Mouse (Mus musculus) stomach, embryonic 15.5 days (tissue): Measurements from ENCODE around the gene Hecw2. TPM values are rescaled to one million over a fixed set of nuclear protein-coding genes. Genes with fewer than 3 reads are reported as not detected.
A peak's percentile ranks its signal among the peaks of the same experiment; 100 is the strongest.

Experiments
- ATAC-seq: fragments of 200-750 bp; cut with Nextera tagmentation; 2 replicates; pipeline ENCODE4 v1.8.0; 2017; ENCODE audit warnings: low read depth, moderate number of reproducible peaks, moderate TSS enrichment; ENCODE audit not compliant: insufficient read depth, low FRiP score
- H3K27ac ChIP-seq: fragments of 300-500 bp; sonication (generic); 2 replicates; pipeline ENCODE4 v1.5.1; 2015; ENCODE audit warnings: mild to moderate bottlenecking, inconsistent platforms
- H3K27me3 ChIP-seq: fragments of 300-500 bp; sonication (generic); replicated peaks from 2 replicates; pipeline ENCODE4 v1.6.1; 2015; ENCODE audit warnings: inconsistent platforms
- H3K36me3 ChIP-seq: fragments of 300-500 bp; sonication (generic); 2 replicates; pipeline ENCODE4 v1.6.1; 2015; ENCODE audit warnings: inconsistent platforms
- H3K4me1 ChIP-seq: fragments of 300-500 bp; sonication (generic); 2 replicates; pipeline ENCODE4 v1.6.1; 2015; ENCODE audit warnings: inconsistent platforms
- H3K4me2 ChIP-seq: fragments of 300-500 bp; sonication (generic); 2 replicates; pipeline ENCODE4 v1.6.1; 2015; ENCODE audit warnings: mild to moderate bottlenecking, inconsistent platforms
- H3K4me3 ChIP-seq: fragments of 300-500 bp; sonication (generic); replicated peaks from 2 replicates; pipeline ENCODE4 v1.5.1; 2015; ENCODE audit warnings: inconsistent platforms
- H3K9ac ChIP-seq: fragments of 300-500 bp; sonication (generic); 2 replicates; pipeline ENCODE4 v1.6.1; 2015; ENCODE audit warnings: inconsistent platforms
- H3K9me3 ChIP-seq: fragments of 300-500 bp; sonication (generic); 2 replicates; pipeline ENCODE4 v1.6.1; 2016; ENCODE audit warnings: inconsistent platforms
- WGBS: fragments of 180-500 bp; shearing (Covaris S2); methylation state at CpG from one replicate; pipeline ENCODE4 v1.1.7; 2015; 5-methylcytosine and 5-hydroxymethylcytosine counted together
- polyA plus RNA-seq: library from polyadenylated mRNA; unstranded; fragments of >200 nt; fragmentation: Nextera tagmentation; extraction: Ambion mirVana; gene quantifications from 2 replicates; pipeline ENCODE4 v1.2.1, GENCODE M21; 2015

The Hecw2 gene
- polyA plus RNA-seq, 1 experiment from 2014 or later: 2.0 TPM

GRCm38 (mm10) chr1:54015739-54016138 lies 179.2 kb downstream of the Hecw2 start:
- Histone ChIP-seq H3K27me3 (no peaks in the 10 kb centered on the region), H3K9me3 (no peaks in the 10 kb centered on the region), H3K4me3 (no peak overlapping the region), H3K9ac (no peak overlapping the region), H3K4me2 (no peak overlapping the region), H3K36me3 (no peaks in the 10 kb centered on the region), H3K4me1 (no peaks in the 10 kb centered on the region), H3K27ac (no peak overlapping the region)
- WGBS: 63% methylated on average over 4 of the region's 4 CpGs
- ATAC-seq: no peak

- Histone ChIP-seq H3K27me3 (no peaks in the 10 kb centered on the region), H3K4me2 (no peak overlapping the region), H3K27ac (no peak overlapping the region), H3K36me3 (no peaks in the 10 kb centered on the region), H3K9ac (no peak overlapping the region), H3K4me1 (no peaks in the 10 kb centered on the region), H3K9me3 (no peaks in the 10 kb centered on the region), H3K4me3 (no peak overlapping the region)
- 67% methylated on average over 3 of the region's 3 CpGs for WGBS
- no peak for ATAC-seq
These were observed 182.6 kb downstream of the Hecw2 start for GRCm38 (mm10) chr1:54012414-54012813.

GRCm38 (mm10) chr1:54009418-54010064 lies 185.4 kb downstream of the Hecw2 start:
- Histone ChIP-seq H3K27ac (no peak overlapping the region), H3K27me3 (no peaks in the 10 kb centered on the region), H3K4me3 (no peak overlapping the region), H3K9me3 (no peaks in the 10 kb centered on the region), H3K36me3 (no peaks in the 10 kb centered on the region), H3K4me2 (no peak overlapping the region), H3K9ac (no peak overlapping the region), H3K4me1 (no peaks in the 10 kb centered on the region)
- WGBS: 81% methylated on average over 6 of the region's 6 CpGs
- no peak for ATAC-seq

GRCm38 (mm10) chr1:54005860-54006386 lies 189.0 kb downstream of the Hecw2 start:
- Histone ChIP-seq H3K4me2 (no peak overlapping the region), H3K9me3 (no peaks in the 10 kb centered on the region), H3K27ac (no peak overlapping the region), H3K27me3 (no peaks in the 10 kb centered on the region), H3K9ac (no peak overlapping the region), H3K4me3 (no peak overlapping the region), H3K36me3 (no peaks in the 10 kb centered on the region), H3K4me1 (no peaks in the 10 kb centered on the region)
- WGBS: 33% methylated on average over 5 of the region's 5 CpGs
- no peak for ATAC-seq

GRCm38 (mm10) chr1:54003288-54003687 lies 191.7 kb downstream of the Hecw2 start:
- H3K27ac ChIP-seq: no peak overlapping the region
- H3K9ac ChIP-seq: no peak overlapping the region
- no peak overlapping the region for H3K4me3 ChIP-seq
- H3K9me3 ChIP-seq: no peaks in the 10 kb centered on the region
- no peak for ATAC-seq
- 72% methylated on average over 3 of the region's 3 CpGs for WGBS
- no peaks in the 10 kb centered on the region for H3K36me3 ChIP-seq
- no peak overlapping the region for H3K4me2 ChIP-seq
- H3K4me1 ChIP-seq: no peaks in the 10 kb centered on the region
- H3K27me3 ChIP-seq: no peaks in the 10 kb centered on the region

- Histone ChIP-seq H3K4me3 (no peak overlapping the region), H3K9ac (no peak overlapping the region), H3K4me2 (no peak overlapping the region), H3K9me3 (no peaks in the 10 kb centered on the region), H3K4me1 (no peaks in the 10 kb centered on the region), H3K27me3 (no peaks in the 10 kb centered on the region), H3K36me3 (no peaks in the 10 kb centered on the region), H3K27ac (no peak overlapping the region)
- ATAC-seq: no peak
- 86% methylated on average over 2 of the region's 2 CpGs for WGBS
These were observed 192.9 kb downstream of the Hecw2 start for GRCm38 (mm10) chr1:54002077-54002476.

GRCm38 (mm10) chr1:53997239-53997638 lies 197.7 kb downstream of the Hecw2 start:
- Histone ChIP-seq H3K36me3 (no peaks in the 10 kb centered on the region), H3K9me3 (no peaks in the 10 kb centered on the region), H3K4me1 (no peaks in the 10 kb centered on the region), H3K4me3 (no peak overlapping the region), H3K4me2 (no peak overlapping the region), H3K9ac (no peak overlapping the region), H3K27me3 (no peaks in the 10 kb centered on the region), H3K27ac (no peak overlapping the region)
- ATAC-seq: no peak
- WGBS: 86% methylated on average over 1 of the region's 1 CpGs

- 52% methylated on average over 8 of the region's 8 CpGs for WGBS
- H3K27ac ChIP-seq: no peak overlapping the region
These were observed 208.6 kb downstream of the Hecw2 start for GRCm38 (mm10) chr1:53986185-53986892.

GRCm38 (mm10) chr1:53978514-53978831 lies 216.5 kb downstream of the Hecw2 start:
- no peak overlapping the region for H3K4me3 ChIP-seq
- no peaks in the 10 kb centered on the region for H3K36me3 ChIP-seq
- no peak overlapping the region for H3K27ac ChIP-seq
- ATAC-seq: peak; percentile 21; the same call in 1 of the 2 replicates
- no peaks in the 10 kb centered on the region for H3K9me3 ChIP-seq
- H3K4me1 ChIP-seq: no peaks in the 10 kb centered on the region
- H3K27me3 ChIP-seq: no peaks in the 10 kb centered on the region
- no peak overlapping the region for H3K4me2 ChIP-seq
- H3K9ac ChIP-seq: no peak overlapping the region
- WGBS: 82% methylated on average over 2 of the region's 2 CpGs

More at GRCm38 (mm10) chr1:53986185-53986892, 208.6 kb downstream of the Hecw2 start:
- H3K27me3 ChIP-seq: no peaks in the 10 kb centered on the region
- H3K4me3 ChIP-seq: no peak overlapping the region
- no peak overlapping the region for H3K9ac ChIP-seq
- H3K9me3 ChIP-seq: no peaks in the 10 kb centered on the region
- ATAC-seq: no peak
- no peaks in the 10 kb centered on the region for H3K4me1 ChIP-seq
- no peaks in the 10 kb centered on the region for H3K36me3 ChIP-seq
- H3K4me2 ChIP-seq: no peak overlapping the region

GRCm38 (mm10) chr1:53977806-53978513 lies 217.0 kb downstream of the Hecw2 start:
- no peaks in the 10 kb centered on the region for H3K4me1 ChIP-seq
- no peaks in the 10 kb centered on the region for H3K9me3 ChIP-seq
- ATAC-seq: peak; percentile 35; the same call in 1 of the 2 replicates
- H3K27ac ChIP-seq: peak overlapping the region; percentile 68; the same call in 1 of the 2 replicates
- no peak overlapping the region for H3K9ac ChIP-seq
- H3K36me3 ChIP-seq: no peaks in the 10 kb centered on the region
- no peaks in the 10 kb centered on the region for H3K27me3 ChIP-seq
- no peak overlapping the region for H3K4me2 ChIP-seq
- 51% methylated on average over 8 of the region's 8 CpGs for WGBS
- no peak overlapping the region for H3K4me3 ChIP-seq

GRCm38 (mm10) chr1:53976721-53977120 lies 218.2 kb downstream of the Hecw2 start:
- Histone ChIP-seq H3K4me1 (no peaks in the 10 kb centered on the region), H3K9me3 (no peaks in the 10 kb centered on the region), H3K36me3 (no peaks in the 10 kb centered on the region), H3K4me3 (no peak overlapping the region), H3K9ac (no peak overlapping the region), H3K27me3 (no peaks in the 10 kb centered on the region), H3K4me2 (no peak overlapping the region), H3K27ac (no peak overlapping the region)
- no peak for ATAC-seq
- 93% methylated on average over 5 of the region's 5 CpGs for WGBS

- 85% methylated on average over 8 of the region's 8 CpGs for WGBS
- H3K4me3 ChIP-seq: no peak overlapping the region
- no peak overlapping the region for H3K9ac ChIP-seq
- no peaks in the 10 kb centered on the region for H3K27me3 ChIP-seq
- H3K27ac ChIP-seq: no peak overlapping the region
- H3K9me3 ChIP-seq: no peaks in the 10 kb centered on the region
- H3K4me1 ChIP-seq: no peaks in the 10 kb centered on the region
- ATAC-seq: no peak
- no peaks in the 10 kb centered on the region for H3K36me3 ChIP-seq
- no peak overlapping the region for H3K4me2 ChIP-seq
These were observed 218.9 kb downstream of the Hecw2 start for GRCm38 (mm10) chr1:53976100-53976499.
